Mouse (Mus musculus): ENCODE measurements at regions not wholly inside any gene's neighbourhood (a gene's known extent, or its start where the extent isn't known, plus 50 kb on each side); places are given as distances from the start of the nearest gene placed in this dataset.

DNA sequence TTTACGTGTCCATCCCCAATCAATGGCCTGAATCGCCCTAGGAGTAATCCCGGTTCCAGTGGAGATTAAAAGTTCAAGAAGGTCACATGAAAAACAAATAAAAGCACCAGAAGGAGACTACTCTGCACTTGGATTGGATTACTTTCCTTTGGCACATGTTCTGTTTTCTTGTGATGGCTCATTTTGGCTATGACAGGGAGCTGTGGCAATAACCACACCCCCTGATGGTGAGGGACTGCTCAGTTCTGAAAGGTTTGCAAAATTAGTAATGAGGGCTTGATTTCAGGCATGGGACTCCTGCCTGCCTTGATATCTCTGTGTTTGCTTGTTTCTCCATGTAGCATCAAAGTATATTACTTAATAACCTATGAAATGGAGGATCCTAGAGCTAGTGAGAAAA lies 293.9 kb downstream of the Plk2 start:
- DNase-seq, result peak; percentile 59 to 70

DNA sequence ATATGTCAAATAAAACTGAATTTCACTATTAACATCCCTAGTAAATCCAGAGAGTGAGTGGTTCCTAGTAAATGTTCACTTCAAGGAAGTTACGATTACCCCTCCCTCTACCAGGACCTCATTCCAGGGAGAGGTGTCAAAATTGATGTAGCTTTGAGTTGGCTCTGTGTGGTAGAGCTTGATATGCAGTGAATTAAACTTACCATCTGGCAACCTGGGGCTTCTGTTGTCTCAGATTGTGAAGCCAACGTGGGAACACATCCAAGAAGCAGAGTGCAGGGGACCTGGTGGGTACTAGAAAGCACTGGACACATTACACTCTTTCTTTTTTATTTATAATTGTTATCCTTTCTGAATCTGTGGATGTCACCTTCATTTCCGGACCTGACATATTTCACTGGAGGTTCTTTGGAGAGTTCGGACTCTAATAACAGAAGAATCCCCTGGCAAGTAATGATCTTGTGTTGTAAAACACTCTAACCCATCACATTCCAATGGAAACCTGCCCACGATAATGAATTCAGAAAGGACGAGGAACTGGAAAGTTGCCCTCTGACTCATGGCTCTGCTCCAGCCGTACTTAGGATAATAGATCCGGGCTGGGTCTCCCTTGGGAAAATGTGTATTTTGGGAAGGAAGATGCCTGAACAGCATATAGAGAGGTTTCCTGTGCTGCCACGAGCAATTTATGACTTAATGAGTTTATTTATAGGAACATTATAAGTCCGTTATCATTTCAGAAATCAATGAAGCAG lies 295.8 kb downstream of the Plk2 start:
- DNase-seq, result peak; percentile 97 to 98

DNA sequence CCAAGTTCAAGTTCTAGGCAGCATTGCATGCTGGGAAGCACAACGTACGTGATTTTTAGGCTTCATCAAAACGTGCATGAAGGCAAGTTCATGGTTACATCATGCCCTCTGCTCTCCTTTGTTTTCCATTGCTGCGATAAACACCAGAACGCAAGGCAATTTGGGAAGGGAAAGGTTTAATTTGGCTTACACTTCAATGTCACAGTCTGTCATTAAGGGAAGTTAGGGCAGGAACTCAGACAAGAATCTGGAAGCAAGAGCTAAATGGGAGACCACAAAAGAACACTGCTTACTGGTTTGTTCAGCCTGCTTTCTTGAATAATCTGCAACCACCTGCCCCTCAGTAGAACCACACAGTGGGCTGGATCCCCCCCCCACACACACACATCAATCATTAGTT lies 297.9 kb downstream of the Plk2 start:
- no peak for DNase-seq

DNA sequence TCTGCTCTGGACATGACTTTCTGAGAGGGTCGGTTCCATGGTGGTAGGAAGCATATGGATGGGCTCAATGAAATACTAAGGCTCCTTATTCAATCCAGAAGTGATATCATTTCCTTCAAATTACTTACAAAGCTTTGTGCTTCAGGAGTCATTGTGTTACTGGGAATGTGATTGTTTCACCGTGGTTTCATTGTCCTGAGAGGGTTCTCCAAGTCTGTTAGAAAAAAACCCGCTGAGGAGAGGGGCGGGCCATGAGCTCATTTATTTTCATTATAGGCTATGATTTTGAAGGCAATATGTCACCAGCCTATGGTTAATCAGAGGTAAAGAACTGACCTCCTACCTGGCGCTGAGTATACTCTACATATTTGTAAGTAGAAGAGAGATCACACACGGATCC lies 300.0 kb downstream of the Plk2 start:
- no peak for DNase-seq

DNA sequence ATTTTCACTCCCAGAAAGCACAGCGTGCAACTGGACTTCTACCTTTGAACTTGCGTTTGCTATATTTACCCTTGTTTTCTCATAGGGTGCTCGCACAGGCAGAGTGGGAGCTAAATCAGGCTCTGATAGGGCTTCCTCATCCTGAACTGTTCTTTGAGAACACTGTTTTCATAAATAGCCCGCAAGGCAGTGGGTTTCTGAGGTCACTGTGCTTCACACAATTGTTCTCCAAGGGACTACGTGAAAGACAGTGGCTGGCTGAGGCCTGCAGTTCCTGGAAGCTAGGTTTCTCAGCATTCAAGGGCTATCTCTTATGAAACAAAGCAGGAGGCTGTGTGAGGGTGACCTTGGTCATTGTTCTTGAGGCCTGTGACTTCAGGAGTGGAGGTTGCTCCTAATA lies 301.7 kb downstream of the Plk2 start:
- no peak for DNase-seq

DNA sequence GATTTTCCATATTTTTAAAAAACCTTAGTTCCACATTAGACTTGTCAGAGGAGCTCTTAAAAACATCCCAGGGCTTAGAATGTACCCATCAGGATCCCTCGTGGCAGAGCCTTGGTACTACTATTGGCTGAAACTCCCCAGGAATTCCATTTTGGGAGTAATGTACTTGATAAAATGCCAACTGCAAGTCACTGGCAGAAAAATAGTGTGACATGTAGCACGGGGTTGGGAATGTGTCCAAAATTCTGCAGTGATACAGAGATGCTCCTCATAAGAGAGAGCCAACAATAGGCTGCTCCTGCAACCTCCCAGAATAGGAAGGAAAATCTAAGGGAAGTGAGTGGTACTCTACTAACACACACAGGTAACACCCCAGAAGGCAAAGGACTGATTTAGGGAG lies 309.4 kb downstream of the Plk2 start:
- peak; percentile 80 to 85 for DNase-seq

DNA sequence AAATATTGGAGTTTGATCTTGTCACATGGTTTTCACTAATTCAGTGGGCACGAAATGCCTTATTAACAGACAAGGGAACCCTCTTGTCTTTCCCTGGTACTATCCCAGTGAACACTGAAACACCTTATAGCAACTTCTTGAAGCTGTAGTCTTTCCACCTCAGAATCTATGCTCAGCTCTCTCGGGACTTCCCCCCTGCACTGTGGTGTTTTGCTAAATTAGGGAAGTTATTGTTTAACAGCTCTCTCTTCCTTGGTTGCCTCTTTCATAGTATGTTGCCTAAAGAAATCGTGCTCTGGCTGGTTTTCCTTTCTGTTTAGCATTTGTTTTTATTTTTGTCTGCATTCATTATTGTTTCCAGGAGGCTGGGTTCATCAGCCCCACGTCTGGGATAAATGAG lies 316.0 kb downstream of the Plk2 start:
- no peak for DNase-seq

DNA sequence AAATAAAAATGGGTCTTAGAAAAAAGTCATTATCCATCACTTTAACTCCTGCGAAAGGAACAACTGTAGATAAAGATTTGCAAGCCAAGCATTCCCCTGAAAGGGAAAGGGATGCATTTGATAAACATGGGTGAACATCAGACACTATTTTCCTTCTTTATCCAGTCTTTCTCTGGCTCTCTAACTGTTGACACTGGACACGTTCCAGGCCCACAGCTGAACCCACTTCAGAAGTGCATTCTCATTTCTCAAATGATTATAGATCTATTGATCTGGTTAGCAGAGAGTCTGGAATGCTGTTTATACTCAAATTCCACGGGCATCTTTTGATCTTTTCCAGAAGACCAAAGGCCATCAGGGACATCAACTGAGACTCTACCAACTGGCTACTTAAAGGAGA lies 317.7 kb downstream of the Plk2 start:
- DNase-seq, result peak in 1 of 2 experiments; percentile 15

DNA sequence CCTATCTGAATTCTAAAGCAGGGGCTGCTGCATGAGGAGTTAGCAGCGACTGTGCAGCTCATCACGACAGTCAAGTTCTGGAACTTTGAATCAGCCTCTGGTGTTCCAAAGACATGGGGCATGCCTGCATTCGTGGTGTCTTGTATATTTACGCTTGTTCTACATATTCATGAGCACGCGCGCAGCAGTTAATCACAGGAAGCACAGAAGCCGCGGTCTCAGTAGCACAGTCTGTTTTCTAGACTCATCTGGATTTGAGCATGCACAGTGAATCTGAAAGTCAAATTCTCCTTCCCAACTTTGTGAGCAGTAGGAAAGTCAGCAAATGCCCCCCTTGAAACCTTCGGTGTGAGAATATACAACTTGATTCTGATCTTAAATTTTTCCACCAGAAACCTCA lies 327.3 kb downstream of the Plk2 start:
- DNase-seq, result no peak

DNA sequence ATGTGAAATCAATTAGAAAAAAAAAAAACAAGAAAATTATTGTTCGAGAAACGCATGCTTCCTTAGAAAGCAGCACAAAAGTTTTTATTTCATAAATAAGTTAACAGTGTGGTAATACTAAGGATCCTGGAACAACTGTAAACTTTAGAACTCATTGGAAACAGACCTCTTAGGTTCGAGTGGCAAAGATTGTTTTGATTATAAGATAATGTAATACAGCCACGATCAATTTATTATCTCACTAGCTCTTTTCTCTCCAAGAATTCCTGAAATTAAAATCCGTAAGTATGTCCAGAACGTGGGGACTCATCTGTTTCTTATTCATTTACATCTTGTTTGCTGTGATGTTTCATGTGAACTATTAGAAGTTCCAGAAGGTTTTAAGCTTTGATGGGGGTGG lies 327.9 kb downstream of the Plk2 start:
- DNase-seq, result no peak

DNA sequence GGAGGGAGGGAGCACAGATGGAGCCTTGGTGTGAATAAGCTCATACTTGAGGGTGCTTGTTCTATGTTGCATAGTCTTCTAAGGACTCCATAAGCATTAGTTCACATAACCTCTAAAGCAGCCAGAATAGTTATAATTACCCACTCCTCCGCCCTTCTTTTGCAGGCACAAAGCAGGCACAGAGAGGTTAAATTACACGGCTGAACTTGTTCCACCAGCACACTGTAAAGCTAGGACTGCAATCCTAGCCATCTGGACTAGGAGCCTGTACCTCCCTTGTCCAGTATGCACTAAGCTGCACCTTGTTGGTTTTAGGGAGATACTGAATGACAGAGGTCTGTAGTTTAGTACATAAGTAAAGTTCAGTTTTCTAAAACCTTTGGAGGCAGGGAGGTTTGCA lies 330.0 kb downstream of the Plk2 start:
- DNase-seq, result no peak

DNA sequence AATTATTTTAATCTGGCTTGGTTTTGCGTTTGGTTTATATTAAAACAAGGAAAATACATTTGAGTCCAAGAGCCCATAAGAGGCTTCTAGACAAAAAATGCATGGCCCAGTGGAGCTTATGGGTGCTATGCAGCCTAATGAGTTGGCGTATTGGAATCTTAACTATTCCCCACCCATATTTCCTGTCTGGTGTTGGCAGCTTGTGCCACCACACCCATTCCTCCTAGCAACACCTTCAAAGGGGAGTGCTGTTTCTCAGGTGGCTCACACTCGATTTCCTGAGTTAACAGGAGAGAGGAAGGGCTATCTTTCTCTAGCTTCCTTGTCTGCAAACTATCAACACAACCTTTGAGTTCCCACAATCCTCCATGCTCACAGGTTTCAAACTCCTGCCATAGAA lies 331.0 kb downstream of the Plk2 start:
- DNase-seq, result no peak

DNA sequence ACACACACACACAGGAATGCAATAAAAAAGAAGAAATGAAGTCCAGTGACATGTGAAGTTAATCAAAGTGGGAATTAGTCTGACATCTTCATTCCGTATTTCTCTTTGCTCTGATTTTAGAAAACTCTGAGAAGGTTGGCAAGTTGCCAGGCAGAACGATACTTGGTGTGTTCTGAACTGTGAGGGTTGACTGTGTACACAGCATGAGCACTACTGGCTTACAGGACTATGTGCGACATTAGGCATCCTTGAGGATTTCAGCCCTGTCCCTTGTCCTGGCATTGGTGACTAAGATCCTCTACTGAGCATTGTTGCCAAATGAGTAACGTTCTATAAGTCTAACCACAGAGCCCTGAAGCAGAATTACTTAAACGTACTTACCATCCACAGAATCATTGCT lies 340.7 kb downstream of the Plk2 start:
- peak; percentile 55 to 57 for DNase-seq

DNA sequence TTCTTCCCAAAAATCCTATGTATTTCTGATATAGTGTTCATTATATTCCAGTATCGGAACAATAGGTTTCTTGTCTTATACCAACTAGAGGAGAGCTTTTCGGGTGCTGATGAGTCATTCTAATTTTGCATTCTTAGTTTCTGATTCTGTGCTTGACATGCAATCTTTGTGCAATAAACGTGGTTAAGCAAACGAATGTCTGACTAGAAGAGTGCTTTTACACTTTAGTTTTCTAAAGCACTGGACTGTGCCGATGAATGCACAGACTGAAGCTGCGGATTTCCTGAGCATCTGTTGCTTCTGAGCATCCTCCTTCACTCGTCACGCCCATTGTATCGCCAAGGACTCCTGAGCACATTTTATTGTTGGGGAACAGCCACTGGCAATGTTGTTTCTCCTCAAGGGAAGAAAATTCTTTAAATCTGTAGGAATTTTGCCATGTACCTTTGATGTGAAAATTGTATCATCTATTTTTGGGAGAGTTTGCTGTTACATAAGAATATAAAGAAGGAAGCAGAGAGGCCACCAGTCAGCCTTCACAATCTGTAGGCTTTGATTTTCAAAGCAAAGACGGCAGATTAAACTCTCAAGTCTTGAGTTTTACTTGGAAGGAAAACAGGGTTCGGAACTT lies 346.8 kb downstream of the Plk2 start:
- DNase-seq, result no peak

DNA sequence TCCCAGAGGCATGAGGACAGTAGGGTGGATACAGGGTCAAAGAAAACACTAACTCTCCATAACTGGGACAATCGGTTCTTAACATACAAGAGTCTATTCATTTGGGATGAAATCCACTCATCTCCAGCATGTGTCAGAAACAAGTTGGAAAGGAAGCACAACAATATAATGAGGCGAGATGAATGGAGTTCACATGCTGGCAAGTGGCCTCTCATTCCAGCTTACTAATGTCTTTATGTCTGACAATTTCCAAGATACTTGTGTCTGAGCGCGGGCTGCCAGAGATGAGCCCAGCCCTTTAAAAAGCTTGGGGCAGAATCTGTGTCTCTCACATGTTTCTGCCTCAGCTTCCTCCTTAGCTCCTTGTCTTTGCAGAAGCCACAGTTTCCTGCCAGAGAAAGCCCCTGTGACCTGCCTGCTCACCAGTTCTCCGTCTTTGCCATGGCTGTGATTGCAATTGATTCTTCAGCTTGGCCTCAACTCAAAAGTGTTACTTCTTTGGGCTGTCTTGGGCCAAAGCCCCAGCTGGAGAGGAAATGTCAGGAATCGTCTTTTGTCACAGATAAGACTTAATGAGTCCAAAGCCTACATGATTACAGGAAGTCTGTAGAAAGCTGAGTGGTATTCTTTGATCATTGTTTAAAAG lies 352.5 kb downstream of the Plk2 start:
- peak; percentile 12 to 27 for DNase-seq

DNA sequence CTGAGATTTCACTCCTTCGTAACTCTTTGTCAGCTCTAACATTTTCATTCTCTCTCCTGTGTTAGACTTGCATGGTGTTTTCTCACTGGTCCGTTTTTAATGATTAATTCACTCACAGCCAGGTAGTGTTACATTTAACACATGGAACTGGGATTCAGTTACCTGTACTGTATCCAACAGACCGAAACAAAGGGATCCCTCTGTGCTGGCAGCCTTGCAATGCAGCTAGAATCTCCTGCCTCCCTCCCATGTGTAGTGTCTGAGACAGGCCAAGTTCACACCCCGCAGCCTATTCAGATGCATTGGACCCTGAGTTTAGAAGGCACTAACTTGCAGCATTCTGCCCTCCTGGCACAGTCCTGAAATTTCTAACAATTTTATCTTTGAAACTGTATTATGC lies 357.9 kb downstream of the Plk2 start:
- peak; percentile 11 to 34 for DNase-seq

DNA sequence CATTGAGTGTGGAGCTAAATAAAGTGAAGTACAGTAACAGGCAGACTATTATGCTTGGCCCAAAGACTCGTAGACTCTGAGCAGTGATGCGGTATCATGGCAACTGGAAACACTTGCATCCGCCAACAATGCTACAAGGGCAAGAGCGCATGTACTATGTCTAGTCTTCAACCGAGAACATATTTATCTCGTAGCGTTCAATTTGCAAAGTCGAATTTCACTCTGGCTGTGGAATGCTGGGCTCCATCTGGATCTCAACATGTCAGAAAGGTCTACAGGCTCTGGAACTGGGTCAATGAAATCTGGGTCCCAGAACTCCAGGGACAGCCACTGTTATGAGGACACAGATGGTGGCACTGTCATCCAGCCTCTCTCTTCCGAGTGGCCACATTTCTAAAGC lies 359.7 kb downstream of the Plk2 start:
- DNase-seq, result peak; percentile 41 to 44

DNA sequence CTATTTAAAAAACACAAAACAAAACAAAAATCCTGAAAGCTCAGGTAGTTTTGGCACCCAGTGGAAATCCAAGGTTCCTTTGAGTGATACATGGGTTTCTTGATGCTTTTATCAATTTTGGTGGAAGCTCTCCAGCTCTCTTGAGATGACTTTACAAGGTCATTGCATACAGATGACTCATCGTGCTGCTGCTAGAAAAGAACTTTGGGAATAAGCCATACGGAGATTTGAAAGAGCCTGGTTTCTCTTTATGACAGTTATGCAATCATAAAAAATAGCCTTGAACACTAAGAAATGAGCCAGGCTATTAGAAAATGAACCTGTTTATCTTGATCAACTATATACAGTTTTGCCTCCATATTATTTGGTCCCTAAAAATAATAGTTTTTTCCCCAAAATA lies 362.0 kb downstream of the Plk2 start:
- no peak for DNase-seq

DNA sequence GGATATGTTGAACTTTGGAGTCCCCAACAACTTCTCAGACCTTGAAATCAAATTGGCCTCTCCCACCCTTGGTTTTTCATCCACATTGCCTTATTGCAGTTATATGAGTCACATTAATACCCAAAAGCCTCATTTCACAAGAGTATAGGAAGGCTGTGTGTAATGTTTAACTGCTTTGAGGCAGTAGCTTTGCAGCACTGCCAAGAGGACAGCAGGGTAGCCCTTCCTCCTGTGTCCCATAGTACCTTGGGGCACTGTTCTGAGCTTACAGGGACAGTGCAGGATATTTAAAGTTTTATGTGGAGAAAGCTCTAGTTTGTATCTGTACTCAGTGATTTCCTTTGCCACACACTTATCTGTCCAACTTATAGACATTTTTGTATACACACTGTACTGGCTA lies 374.4 kb downstream of the Plk2 start:
- DNase-seq, result no peak

DNA sequence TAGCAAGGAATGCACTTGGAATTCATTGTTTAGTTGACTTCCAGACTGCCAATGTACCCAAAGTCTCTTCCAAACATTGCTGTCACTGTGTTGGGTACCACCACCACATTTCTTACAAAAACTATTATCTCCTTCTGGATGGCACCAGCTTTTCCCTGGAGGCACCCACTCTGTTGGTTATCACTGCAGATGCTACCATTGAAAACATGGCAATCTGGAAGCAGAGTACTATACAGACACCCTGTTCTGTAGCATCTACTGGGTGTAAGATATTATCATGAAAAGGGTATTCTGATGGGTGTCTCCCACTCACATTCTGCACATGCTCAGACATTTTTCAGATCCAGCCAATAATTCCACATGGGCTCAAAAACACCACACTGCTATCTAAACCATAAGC lies 380.4 kb downstream of the Plk2 start:
- no peak for DNase-seq

DNA sequence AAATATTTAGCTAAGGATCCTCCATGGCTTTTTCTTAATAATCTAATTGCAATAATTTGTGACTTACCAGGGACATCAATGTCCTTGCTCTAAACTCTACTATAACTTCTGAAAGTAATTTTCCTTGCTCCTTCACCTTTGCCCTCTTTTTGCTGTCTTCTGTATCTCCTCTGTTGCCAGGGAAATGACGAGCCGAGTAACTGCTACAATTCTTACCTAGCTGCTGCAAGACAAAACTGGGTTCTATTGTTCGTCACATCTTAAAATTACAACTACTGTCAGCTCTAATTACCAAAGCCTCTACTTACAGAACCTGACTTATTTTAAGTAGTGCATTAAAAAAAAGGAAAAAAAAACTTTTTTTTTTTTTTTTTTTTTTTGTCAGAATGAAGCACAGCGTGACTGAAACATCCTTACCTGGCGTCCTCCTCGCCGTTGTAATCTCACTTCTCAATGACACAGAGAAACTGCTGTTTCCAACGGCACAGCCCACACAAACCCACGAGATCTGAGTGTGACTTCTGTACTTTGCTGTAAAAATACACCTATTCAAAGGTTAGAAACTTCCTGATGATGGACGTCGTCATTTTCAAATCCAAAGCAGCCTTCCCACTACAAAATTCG lies 389.4 kb downstream of the Plk2 start:
- DNase-seq, result no peak

DNA sequence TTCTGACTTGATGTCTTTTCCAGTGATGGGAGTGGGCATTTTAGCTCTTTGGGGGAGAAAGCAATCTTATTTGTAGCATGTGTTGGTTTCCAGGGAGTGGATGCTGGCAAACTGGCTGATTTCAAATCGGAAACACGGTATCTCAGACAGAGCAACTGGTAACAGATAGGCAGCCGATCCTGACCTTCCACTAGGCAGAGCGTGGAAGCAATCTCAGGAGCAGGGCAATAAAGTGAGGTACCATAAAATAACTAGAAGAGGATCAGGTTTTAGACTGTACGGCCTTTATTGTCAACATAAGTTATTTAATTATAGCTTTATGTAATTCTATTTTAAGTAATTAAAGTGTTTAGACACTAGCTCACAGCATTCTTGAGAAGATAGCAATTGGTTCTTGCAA lies 390.0 kb downstream of the Plk2 start:
- DNase-seq, result no peak

DNA sequence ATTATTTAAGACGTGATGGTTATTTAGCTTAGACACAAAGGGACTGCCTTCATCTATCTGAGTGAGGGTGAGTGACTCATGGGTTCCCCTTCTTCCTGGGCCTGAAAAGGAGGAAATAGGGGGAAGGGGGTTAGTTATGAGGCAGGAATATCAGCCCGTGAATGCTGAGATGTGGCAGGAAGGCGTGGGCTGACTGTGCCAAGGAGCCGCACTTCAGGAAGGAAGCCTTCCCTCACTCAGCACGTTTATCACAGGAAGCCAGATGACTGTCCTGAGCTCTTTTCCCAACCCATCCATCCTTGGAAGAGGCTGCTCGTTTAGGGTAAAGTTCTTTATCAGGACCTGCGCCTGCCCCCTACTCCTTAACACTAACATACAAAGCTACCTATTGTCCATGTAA lies 403.5 kb downstream of the Plk2 start:
- no peak for DNase-seq

DNA sequence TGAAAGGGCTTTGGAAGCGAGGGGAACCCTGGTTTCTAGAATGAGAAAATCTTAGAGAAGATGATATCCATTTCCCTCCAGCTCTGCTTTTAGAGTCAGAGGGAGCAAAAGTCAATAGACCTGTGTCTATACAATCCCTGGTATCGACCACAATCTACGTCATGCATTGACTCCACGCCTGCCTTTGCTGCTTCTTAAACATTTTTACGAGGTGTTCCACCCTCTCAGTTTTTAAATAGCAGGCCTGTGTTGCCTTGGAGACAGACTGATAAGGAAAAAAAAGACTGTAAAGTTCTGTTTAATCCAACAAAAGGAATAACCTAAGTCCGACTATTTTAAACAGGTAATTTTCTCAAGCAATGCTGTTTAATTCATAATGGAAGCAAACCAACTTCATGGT lies 408.0 kb downstream of the Plk2 start:
- DNase-seq, result no peak
